Mouse (Mus musculus) T-helper 1 cell (primary cell): ENCODE measurements around the gene Tacr2.

ENCODE experiments used
- in situ Hi-C: fragments of 300-600 bp; cut with MboI, MseI; formaldehyde crosslinking; loops from one replicate; pipeline ENCODE4 v1.15.1; 2025; ENCODE audit warnings: high pct_unique_total_duplicates

Gene Tacr2

GRCm38 (mm10) chr10:62252000-62252488 lies at the start of gene Tacr2:
Gene Tacr2 (plus strand): TSS chr10:62252438.
- in situ Hi-C loops, result no loop called here

GRCm38 (mm10) chr10:62202574-62202973 lies 49.7 kb upstream of the Tacr2 start:
- in situ Hi-C loops, result no loop called here

GRCm38 (mm10) chr10:62208241-62208896 lies 43.9 kb upstream of the Tacr2 start:
- in situ Hi-C loops, result no loop called here

GRCm38 (mm10) chr10:62211310-62211709 lies 40.9 kb upstream of the Tacr2 start:
- in situ Hi-C loops, result no loop called here

GRCm38 (mm10) chr10:62215169-62215616 lies 37.0 kb upstream of the Tacr2 start:
- in situ Hi-C loops, result no loop called here

- in situ Hi-C loops, result no loop called here
These were observed 36.6 kb upstream of the Tacr2 start for GRCm38 (mm10) chr10:62215633-62216032.

- in situ Hi-C loops, result no loop called here
These were observed 35.6 kb upstream of the Tacr2 start for GRCm38 (mm10) chr10:62216595-62216994.

- in situ Hi-C loops, result no loop called here
These were observed 35.0 kb upstream of the Tacr2 start for GRCm38 (mm10) chr10:62217196-62217595.

GRCm38 (mm10) chr10:62218044-62218788 lies 34.0 kb upstream of the Tacr2 start:
- in situ Hi-C loops, result no loop called here

- in situ Hi-C loops, result no loop called here
These were observed 33.5 kb upstream of the Tacr2 start for GRCm38 (mm10) chr10:62218789-62219172.

- in situ Hi-C loops, result no loop called here
These were observed 31.3 kb upstream of the Tacr2 start for GRCm38 (mm10) chr10:62220732-62221514.

- in situ Hi-C loops, result no loop called here
These were observed 30.6 kb upstream of the Tacr2 start for GRCm38 (mm10) chr10:62221647-62222046.

GRCm38 (mm10) chr10:62222777-62223176 lies 29.5 kb upstream of the Tacr2 start:
- in situ Hi-C loops, result no loop called here

GRCm38 (mm10) chr10:62224231-62224630 lies 28.0 kb upstream of the Tacr2 start:
- in situ Hi-C loops, result no loop called here

- in situ Hi-C loops, result no loop called here
These were observed 26.4 kb upstream of the Tacr2 start for GRCm38 (mm10) chr10:62225839-62226238.

GRCm38 (mm10) chr10:62228126-62228525 lies 24.1 kb upstream of the Tacr2 start:
- in situ Hi-C loops, result no loop called here

GRCm38 (mm10) chr10:62230708-62231394 lies 21.4 kb upstream of the Tacr2 start, which contains the start of gene Tspan15:
Gene Tspan15 (minus strand): TSS chr10:62231251.
- in situ Hi-C loops, result no loop called here

- in situ Hi-C loops, result no loop called here
These were observed 20.9 kb upstream of the Tacr2 start for GRCm38 (mm10) chr10:62231395-62231732.

GRCm38 (mm10) chr10:62231811-62232210 lies 20.4 kb upstream of the Tacr2 start:
- in situ Hi-C loops, result no loop called here

- in situ Hi-C loops, result no loop called here
These were observed 16.1 kb upstream of the Tacr2 start for GRCm38 (mm10) chr10:62236165-62236564.

GRCm38 (mm10) chr10:62237205-62237604 lies 15.0 kb upstream of the Tacr2 start:
- in situ Hi-C loops, result no loop called here

GRCm38 (mm10) chr10:62238688-62239087 lies 13.6 kb upstream of the Tacr2 start:
- in situ Hi-C loops, result no loop called here
